Mouse (Mus musculus) testis, postnatal 10 days (tissue): ENCODE measurements around the gene Atp8b3.

Experiments
- DNase-seq: peaks from one replicate; pipeline ENCODE4 v3.0.0; 2021; ENCODE audit warnings: low spot score

Gene Atp8b3

GRCm38 (mm10) chr10:80566375-80567092 is 27.6 kb upstream of the Atp8b3 start:
- DNase-seq, result peak; percentile 94

- peak; percentile 95 for DNase-seq
Observed at GRCm38 (mm10) chr10:80561116-80561944, 22.4 kb upstream of the Atp8b3 start, which contains the start of gene Rexo1. Gene Rexo1, minus strand, starts transcription at chr10:80561560.

DNA sequence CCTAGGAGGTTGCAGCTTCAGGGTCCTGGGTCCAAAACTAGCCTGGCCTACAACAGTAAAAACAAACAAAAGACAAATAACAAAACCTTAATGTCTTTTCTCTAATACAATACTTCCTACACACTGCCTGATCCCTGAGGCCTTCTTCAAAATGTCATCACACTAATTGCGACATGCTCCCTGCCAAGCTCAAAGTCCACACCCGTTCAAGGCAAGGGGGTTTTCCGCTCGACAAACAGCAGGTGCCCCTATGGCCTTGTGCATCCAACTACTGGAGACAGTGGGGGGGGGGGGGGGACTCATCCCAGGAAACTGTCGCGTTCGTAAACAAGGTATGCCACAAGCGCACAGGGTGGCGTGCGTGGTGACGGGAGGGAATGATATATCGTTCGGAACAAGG is 21.7 kb upstream of the Atp8b3 start:
- no peak for DNase-seq

- no peak for DNase-seq
Observed at GRCm38 (mm10) chr10:80559431-80559830, 20.5 kb upstream of the Atp8b3 start.

GRCm38 (mm10) chr10:80557346-80557965 is 18.5 kb upstream of the Atp8b3 start:
- DNase-seq, result peak; percentile 96

- no peak for DNase-seq
Observed at GRCm38 (mm10) chr10:80553997-80554396, 15.1 kb upstream of the Atp8b3 start.

DNA sequence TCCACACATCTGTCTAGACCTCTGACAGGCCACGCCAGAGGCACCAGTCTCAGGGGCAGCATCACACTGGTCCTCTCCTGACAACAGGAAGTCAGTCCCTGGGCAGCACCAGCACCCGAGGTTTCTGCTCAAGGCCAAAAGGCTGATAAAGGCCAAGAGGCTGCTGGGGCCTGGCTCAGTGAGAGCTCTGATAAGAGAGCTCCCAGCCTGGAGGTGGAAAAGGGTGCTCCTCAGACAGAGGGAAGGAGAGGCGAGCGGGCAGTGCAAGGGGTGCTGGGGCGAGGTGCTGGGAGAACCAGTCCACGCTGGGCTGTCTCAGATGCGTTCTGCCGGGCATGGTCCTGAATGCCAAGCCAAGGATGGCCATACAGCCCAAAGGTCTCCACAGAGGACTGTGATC is 14.7 kb upstream of the Atp8b3 start:
- no peak for DNase-seq

GRCm38 (mm10) chr10:80552364-80552763 is 13.4 kb upstream of the Atp8b3 start:
- peak; percentile 60 for DNase-seq

DNA sequence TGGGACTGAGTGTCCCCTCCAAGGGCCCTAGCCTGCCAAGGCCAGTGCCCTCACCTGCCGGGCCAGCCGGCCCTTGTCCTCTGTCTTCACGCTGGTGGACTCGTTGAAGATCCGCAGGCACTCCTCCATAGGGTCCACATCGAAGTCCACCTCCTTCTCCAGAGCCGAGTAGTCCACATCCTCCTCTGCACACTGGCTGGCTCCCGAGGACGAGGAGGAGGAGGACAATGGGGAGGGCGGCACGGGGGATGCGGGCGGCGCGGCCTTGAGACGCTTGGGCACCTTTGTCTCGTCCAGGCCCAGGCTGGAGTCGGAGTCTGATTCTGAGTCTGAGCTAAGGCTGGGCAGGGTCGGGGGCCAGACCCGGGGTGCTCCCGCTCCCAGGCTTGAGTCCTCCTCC is 10.4 kb upstream of the Atp8b3 start:
- DNase-seq, result peak; percentile 80

DNA sequence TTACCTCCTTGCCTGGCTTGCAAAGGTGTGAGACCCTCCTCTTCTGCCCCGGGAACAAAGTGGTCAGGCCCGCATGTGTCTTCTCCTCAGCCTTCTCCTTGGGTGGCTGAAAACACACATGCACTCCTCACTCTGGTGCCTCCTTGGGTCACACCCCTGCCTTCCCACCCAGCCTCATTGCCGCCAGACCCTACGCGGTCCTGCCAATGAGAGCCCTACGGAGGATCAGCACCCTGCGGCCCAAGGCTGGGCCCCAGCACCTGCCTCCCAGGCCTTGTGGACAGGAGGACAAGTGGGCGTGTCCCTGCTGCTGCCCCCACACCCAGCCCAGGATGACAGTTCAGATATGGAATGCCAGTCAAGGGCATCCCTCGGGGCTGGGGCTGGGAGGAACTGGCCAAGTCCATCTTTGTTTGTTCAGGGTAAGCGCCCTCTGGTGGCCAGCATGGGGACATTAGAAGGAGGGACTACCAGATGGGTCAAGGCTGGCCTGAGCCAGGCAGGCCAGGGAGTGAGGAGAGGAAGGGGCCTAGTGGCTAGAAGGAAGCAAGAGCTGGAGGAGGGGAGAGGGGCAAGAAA is 9.6 kb upstream of the Atp8b3 start:
- peak; percentile 92 for DNase-seq

DNA sequence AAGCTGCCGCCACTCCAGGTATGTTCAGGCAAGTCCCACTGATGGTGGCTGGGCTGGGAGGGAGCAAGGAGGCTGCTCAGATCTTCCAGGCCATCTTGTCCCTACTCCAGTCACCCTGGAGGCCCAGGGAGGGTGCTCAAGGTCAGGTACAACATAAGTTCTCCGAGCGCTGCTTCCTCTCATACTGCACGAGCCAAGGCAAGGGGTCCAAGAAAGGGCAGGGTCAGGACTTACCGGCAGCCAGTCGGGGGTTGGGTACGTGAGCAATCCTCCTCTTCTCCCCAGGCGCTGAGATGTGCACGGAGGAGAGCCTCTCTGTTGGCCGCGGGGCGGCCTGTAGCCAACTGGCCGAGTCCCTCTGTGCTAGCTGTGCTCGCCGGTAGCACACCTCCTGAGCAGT is 8.6 kb upstream of the Atp8b3 start:
- peak; percentile 66 for DNase-seq

DNA sequence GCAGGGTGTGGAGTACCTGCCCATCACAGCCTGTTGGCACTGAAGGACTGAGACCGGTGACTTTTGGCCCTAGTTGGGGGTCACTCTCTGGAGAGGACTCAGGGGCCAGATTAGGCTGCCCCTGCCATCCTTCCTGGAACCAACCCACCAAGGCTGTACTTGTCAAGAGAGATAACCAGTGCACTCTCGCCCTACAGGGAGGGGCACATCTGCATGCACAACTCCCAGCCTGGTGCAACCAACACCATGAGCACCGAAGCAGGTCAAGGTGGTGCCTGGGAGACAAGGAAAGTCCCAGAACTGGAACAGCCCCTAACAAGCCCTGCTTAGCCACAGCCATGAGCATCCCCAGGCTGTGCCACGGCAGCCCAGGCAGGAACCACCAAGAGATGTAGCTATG is 8.0 kb upstream of the Atp8b3 start:
- DNase-seq, result no peak

DNA sequence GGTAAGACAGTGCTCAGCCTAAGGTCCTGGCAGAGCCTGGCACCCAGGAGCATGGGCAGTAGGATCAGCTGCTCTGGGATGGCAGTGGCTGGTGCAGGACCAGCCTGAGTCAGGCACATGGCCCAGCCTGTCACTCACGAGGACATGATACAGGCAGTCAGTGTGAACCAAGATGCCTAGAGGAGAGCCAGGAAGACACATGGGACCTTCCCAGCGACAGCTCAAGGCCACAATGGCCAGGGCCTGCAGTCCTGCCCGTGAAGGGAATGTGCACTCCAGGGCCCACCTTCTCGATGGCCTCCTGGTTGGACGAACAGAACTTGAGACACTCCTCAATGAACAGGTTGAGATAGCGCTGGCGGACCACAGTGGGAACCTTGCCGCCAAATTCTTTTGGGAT is 6.7 kb upstream of the Atp8b3 start:
- no peak for DNase-seq

DNA sequence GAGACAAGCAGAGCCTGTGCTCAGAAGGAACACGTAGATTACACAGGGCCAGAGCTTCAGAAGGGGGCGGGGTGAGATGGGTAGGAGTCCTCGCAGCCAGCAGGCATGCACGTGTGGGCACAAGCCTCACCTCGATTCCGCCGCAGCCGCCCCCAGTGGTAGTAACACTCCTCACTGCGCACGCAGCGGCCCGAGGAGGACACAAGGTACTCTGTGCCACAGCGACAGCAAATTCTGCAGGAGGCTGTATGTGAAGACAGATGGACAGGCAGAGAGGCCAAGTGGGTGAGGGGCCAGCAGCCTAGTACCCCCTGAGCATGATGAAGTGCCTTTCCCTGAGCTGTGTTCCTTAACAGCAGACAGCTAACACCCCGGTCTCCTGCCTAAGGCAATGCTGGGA is 4.9 kb upstream of the Atp8b3 start:
- DNase-seq, result no peak

DNA sequence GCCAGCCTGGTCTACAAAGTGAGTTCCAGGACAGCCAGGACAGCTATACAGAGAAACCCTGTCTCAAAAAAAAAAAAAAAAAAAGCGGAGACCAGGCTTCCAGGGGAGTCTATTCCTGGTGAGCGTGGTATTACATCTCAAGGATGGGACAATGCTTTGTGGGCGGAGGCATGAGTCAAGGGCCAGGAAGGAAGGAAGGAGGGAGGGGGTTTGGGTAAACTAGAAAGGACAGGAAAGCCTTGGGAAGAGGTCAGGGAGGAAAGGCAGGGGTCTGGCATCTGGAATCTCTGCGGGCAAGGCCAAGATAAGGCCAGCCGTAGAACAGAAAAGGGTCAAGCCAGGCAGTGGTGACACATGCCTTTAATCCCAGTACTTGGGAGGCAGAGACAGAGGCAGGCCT is 569 bp upstream of the Atp8b3 start:
- no peak for DNase-seq

GRCm38 (mm10) chr10:80538180-80538579 is 744 bp downstream of the Atp8b3 start:
- DNase-seq, result no peak

GRCm38 (mm10) chr10:80535711-80536110 is 3.2 kb downstream of the Atp8b3 start:
- DNase-seq, result peak; percentile 74

GRCm38 (mm10) chr10:80535071-80535470 is 3.9 kb downstream of the Atp8b3 start:
- DNase-seq, result no peak

- DNase-seq, result peak; percentile 82
Observed at GRCm38 (mm10) chr10:80533704-80534103, 5.2 kb downstream of the Atp8b3 start.

- no peak for DNase-seq
Observed at GRCm38 (mm10) chr10:80532783-80533182, 6.1 kb downstream of the Atp8b3 start.

DNA sequence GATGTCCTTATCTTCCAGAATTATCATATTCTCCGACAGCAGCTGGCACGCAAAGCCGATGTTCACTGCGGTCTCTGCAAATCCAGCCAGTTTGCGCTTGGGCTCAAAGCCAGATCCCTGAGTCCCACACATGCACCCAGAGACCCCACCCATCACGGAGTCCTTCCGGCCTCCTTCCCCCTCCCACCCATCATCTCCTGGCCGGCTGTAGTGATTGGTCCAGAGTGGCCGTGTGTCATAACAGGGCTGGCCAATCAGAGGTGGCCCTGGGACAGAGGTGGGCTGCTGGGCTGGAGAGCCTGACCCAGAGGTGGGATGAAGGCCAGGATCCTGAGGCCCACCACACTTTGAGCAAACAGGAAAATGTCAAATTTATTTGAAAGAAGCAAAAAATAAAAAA is 12.8 kb downstream of the Atp8b3 start:
- no peak for DNase-seq

DNA sequence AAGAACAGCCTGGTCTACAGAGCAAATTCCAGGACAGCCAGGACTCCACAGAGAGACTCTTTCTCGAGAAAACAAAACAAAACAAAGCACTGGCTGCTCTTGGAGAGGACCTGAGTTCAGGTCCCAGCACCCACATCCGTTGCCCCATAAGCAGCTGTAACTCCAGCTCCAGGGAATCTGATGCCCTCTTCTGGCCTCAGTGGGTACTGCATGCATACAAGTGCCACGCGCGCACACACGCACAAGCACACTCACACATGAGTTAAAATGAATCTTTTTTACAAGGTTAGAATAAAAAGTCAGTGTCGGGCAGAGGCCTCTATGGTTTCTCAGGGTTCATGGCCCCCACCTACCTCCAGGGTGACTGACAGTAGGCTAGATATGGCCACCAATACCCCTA is 15.6 kb downstream of the Atp8b3 start:
- DNase-seq, result no peak

- no peak for DNase-seq
Observed at GRCm38 (mm10) chr10:80519287-80519686, 19.6 kb downstream of the Atp8b3 start.
